Mouse (Mus musculus) embryo, embryonic 10.5 days (tissue): ENCODE measurements around the gene Fndc3b.

Experiments
- DNase-seq: peaks from one replicate; pipeline ENCODE4 v3.0.0-alpha.2; 2015; ENCODE audit warnings: low spot score

The Fndc3b gene

GRCm38 (mm10) chr3:27592728-27593484 lies 118.2 kb downstream of the Fndc3b start:
- no peak for DNase-seq

DNA sequence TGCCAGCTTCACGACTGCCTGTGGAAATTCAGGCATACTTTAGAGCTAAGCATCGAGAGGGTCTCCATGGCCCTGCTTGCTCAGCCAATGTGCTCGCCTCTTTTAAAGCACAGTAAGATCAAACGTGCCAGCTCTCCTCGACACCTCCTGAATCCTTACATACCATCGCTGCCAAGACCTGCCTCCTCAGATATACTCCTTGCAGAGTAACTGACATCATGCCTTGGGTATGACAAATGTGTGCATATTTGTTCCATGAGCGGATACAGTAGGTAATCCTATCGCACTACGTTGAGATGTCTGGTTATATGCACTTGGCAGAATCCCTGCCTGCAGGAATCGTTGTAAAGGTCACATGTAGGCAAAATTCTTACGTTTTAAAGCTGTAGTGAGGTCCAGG lies 120.3 kb downstream of the Fndc3b start:
- DNase-seq = no peak

- DNase-seq = no peak
Observed at GRCm38 (mm10) chr3:27589305-27589704, 121.8 kb downstream of the Fndc3b start.

DNA sequence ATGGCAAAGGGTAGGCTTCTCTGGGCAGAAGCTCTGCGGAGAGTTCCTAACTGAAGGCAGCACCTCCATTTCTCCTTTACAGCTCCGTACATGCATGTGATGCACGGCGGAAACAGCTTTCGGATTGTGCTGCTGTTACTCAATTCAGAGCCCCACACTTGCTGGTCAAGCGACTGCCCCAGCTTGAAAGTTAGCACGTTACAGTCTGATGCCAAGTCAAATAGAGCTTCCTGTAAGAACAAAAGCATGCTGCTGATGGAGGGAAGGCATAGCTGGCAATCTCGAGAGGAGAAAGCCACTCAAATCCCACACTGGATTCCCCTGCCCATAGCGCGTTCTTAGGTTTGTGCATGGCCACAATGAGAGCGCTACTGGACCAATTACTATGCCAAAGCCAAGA lies 122.5 kb downstream of the Fndc3b start:
- no peak for DNase-seq

- DNase-seq = no peak
Observed at GRCm38 (mm10) chr3:27584607-27585605, 126.2 kb downstream of the Fndc3b start.

- DNase-seq = no peak
Observed at GRCm38 (mm10) chr3:27581931-27582840, 128.9 kb downstream of the Fndc3b start.

DNA sequence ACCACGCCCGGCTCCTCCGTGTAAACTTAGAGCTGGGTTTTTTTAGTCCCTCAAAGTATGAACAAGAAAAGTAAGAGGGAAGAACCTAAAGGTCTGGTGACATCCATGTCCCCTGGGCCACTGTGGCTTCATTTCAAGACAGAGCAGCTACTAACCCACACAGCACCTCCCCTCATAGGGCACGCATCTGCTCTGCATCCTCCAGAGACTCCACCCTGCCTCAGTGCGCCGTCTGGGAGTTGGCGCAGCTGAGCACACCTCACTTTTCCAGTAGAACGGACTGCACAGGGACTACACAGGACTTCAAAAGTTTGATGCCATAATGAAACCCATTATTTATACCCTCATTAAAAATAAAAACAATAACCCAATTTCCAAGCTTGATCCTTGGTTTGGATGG lies 130.2 kb downstream of the Fndc3b start:
- no peak for DNase-seq

GRCm38 (mm10) chr3:27579894-27580613 lies 131.1 kb downstream of the Fndc3b start:
- peak; percentile 47 for DNase-seq

DNA sequence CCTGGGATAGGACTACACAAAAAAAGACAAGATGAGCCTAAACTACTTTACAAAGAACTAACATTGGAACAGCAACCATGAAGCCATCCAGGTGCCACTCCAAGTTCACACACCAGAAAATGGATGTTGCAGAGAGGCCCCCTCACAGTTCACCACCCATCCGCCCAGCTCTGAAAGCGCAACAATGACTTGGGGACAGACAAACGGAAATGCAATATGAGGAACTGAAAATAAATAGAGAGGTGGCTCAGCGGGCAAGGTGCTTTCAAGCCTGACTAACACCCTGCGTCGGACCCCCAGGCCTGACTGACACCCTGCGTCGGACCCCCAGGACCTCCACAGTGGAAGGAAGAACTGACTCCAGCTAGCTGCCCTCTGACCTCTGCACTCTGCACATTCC lies 131.9 kb downstream of the Fndc3b start:
- DNase-seq = no peak

DNA sequence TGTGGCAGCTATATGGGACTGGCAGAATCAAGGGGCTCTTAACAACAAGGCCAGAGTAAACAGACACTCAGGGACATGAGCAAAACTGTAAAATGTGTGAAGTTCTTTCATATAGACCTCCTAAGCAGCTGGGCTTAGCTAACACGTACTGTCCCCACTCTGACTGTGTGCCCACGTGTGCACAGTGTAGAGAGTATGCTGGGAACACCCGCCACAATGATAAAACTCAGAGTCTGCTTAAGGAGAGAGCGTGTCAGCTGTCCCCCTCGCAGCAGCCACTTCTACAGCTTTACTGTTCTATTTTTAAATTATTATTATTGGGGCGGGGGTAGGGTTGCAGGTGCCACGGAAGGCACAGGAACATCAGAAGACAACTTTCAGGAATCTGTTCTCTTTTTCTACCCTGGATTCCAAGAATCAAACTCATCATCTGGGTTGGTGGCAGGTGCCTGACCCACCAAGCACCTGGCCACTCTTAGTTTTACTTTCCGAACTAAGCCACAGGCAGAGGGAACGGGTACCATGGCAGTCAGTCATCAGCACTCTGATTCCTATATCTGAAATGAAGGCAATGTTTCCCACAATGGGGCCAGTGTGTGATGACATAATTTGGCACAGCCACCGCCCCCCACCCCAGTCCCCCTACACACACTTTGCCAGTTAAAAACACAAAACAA lies 133.6 kb downstream of the Fndc3b start:
- no peak for DNase-seq

DNA sequence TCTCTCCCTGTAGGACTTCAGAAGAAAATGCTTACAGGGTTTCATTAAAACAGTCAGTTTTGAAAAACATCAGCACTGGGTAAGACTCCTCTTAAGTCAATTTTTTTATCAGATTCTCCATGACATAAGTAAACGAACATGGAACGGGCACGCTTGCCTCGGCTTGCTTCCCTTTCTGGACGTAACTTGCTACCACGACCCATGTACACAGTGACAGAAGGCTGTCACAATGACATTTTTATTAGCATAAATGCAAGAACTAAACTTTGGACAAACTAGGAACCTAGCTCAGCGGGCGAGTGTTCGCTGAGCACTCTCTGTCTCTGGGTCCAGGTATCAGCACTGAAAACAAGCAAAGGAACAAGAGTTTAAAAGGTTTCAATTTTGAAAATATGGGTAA lies 136.9 kb downstream of the Fndc3b start:
- DNase-seq = no peak

DNA sequence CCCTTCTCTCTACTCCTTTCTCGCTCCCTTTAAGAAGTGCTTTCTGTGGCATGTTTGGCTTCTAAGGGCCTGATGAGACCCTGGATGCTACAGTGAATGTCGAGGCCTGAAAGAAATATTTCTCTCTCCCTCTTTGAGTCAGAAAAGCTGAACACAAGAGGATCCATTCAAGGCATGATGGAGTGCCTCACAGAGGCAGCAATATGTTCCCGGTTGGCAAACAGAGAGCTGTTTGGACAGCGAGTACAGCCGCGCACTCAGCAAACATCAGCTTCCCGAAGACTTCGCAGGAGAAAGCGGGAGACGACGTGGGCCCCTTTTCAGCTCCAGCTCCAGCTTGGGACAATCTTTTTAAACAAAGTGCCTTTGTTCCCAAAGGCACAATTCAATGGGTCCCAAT lies 137.6 kb downstream of the Fndc3b start:
- DNase-seq = peak; percentile 52

- DNase-seq = peak; percentile 56
Observed at GRCm38 (mm10) chr3:27572305-27572704, 138.8 kb downstream of the Fndc3b start.

- DNase-seq = no peak
Observed at GRCm38 (mm10) chr3:27565314-27565713, 145.8 kb downstream of the Fndc3b start.

DNA sequence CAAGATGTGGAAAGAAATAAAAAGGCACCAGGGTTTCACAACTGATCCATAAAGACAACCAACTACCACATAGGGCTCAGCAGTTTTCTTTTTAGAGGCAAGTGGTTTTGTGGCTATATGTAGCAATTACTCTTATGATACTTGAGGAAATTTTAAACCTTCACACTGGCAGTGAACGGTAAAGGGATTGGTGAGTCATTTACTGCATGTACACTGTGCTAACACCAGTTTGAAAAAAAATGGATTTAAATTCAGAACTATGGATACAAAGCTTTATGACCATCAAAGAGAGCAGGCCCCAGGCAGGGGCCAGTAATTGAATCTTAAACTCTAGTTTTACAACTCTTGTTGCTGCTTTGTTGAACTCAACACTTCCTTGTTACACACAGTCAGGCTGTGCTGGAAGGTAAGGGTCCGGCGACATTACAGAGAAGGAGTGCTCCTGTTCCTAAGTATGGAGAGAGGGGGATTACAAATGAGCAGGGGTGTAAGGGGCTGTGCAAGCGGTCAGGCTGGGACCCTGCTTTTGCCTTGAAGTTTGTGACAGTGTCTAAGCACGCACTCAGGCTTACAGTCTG lies 148.0 kb downstream of the Fndc3b start:
- DNase-seq = no peak

GRCm38 (mm10) chr3:27562476-27562875 lies 148.6 kb downstream of the Fndc3b start:
- no peak for DNase-seq

- DNase-seq = no peak
Observed at GRCm38 (mm10) chr3:27561921-27562320, 149.2 kb downstream of the Fndc3b start.

DNA sequence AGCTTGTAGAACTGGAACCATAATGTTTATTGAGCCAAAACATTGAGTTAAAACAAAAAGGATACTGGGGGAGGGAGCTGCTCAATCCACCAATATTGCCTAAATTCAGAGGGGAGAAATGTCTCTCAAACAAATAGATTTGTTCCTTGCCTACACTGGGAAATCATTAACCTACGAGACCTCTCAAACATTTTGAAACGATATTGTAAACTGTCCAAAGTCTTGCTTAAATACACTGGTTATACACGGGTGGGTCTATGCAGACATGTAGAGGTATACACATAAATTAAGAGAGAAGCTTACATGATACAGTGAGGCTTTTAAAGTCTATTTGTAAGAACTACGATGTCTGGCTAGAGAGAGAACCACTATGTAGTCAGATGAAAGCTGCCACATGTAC lies 151.8 kb downstream of the Fndc3b start:
- no peak for DNase-seq

DNA sequence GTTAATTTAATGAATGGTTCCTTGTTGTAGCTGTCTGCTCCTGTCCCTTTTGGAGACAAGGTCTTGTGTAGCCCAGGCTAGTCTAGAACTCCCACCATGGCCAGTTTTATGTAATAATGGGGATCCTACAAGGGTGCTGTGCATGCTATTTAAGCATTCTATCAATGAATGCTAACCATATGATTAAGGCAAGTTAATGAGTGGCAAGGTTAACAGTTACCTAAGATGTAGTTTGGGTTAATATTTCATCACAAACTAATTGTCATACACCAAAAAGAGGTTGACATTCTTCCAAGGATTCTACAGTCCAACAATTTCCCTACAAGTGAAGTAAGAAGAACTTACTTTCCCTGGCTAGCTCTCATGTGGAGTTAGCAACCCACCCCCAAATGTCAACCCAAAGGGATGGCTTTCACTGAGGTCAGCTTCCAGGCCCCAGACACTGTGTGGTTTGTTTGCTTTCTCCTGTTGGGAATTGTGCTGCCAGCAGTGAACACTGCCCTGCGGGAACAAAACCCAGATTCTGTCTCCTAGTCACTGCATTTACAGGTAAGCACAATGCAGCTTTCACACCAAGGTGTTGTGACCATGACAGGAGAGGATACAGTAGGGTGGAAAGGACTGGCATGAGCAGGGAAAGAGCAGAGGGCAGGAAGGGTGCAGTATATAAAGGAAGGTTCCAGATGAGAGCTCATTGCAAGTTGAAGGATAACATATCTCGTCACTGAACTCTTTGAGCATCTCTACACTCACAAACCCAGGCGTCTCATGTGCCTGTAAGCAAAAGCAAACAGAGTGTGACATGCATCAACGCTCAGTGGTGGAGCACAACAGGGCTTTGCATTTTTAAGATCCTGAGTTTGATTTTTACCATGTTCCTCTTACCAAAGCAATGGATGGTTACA lies 153.8 kb downstream of the Fndc3b start:
- DNase-seq = no peak
